Mouse (Mus musculus) layer of hippocampus, adult 9-10 months (tissue): ENCODE data around the gene Nlgn3.
"Not testable (repeated sequence)": the region's sequence is repeated elsewhere in the genome, so short reads cannot be mapped to it uniquely, and the experiment has no call there.

Experiments used
- DNase-seq: peaks from one replicate; pipeline ENCODE4 v3.0.0; 2022; ENCODE audit warnings: low spot score

The Nlgn3 gene

DNA sequence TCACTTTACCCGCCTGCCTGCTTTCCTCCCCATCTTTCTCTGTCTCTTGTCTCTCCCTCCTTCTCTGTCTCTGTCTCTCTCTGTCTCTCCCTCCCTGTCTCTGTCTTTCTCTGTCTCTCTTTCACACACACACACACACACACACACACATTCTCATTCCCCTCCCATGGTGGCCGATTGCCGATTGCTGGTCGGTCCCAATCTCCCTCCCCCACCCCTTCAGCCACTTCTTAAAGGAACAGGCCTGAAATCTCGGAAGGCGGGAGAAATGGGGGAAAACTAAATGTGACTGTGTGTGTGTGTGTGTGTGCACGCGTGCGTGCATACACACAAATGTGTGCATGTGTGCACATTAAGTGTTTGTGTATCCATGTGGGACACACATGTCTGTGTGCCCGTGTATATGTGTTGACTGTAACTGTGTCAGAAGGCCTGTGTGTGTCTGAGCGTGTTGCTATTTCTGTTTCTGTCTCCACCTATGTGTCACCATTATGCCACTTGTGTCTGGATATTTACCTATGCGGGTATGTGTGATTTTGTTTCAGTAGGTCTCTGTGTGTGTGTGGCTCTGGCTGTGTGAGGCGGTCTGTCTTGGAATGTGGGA is 1.6 kb downstream of the Nlgn3 start:
- DNase-seq, result no peak

DNA sequence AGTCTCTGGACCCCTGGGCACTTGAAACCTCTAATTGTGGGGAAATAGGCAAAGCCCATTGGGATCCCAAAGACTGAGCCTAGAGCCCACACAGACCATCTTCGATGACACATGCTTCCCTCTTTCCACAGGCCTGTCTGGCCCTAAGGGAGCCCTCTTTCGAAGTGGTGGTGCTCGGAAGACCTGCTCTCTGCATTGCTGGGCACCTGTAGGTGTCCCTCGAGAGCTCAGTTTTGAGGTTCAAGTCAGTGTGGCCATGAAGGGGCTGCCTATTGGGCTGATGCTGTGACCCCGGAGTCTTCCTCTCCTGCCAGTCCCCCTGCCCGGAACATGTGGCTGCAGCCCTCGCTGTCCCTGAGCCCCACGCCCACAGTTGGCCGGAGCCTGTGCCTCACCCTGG is 2.7 kb downstream of the Nlgn3 start:
- no peak for DNase-seq

DNA sequence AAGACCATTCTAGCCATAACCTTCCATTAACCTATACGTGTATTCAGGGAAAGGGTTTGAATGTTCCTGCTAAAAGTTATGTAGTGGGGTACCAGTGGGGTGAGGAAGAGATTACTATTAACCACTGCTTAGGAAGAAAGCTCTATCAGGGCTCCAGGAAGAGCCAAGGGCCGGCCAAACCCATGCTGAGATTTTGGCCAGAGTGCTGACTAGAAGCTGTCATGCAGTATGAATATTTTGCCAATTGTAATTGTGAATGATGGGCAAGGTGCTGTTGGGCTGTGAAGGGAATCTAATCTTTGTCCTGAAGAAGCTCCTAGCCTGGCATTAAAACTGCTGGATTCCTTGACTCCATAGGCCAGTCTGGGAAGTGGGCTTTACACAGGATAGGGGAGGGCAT is 5.7 kb downstream of the Nlgn3 start:
- DNase-seq, result no peak

DNA sequence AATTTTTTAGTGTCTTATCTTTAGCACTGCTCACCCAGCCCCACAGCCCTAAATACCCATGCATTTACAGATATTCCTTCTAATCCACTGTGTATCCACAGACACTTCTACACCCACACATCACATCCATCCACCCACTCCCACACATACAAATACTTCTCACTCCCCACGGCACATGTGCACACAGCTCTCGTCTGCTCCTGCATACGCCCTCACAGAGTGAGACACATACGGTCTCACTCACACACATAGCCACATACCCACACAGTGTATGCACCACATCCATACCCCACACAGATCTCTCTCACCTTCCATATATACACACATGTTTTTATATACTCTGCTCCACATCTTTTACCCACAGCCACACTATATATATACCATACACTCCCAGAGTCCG is 10.3 kb downstream of the Nlgn3 start:
- no peak for DNase-seq

DNA sequence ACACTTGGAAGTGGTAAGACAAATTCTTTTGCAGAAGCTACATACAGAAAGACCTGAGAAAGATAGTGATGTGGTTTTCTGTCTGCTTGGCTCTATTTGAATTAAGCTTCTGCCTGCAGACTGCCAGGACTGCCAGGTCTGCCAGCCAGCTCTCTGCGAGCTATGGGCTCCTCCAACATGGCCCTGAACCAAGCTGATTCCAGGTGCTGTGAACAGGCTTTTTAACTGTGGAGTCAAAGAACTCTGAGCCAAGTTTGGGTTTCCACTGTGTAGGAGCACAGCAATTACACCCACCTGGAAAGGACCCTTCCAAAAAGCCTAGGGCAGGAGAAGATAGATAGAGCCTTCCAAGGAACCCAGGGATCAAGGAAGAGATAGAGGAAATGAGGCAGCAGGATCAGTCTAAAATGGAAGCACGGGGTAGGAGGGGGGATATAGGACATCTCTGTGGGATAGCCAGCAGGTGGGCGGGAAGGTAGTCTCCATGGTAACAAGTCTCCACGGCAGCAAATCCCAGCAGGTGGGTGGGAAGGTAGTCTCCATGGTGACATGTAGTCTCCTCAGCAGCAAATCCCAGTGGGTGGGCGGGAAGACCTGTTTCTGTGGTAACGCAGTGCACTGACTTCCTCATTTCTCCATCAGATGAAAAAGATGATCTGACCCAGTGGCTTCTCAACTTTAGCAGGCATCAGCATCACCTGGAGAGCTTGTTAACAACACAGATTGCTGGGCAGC is 14.8 kb downstream of the Nlgn3 start:
- peak; percentile 74 for DNase-seq

DNA sequence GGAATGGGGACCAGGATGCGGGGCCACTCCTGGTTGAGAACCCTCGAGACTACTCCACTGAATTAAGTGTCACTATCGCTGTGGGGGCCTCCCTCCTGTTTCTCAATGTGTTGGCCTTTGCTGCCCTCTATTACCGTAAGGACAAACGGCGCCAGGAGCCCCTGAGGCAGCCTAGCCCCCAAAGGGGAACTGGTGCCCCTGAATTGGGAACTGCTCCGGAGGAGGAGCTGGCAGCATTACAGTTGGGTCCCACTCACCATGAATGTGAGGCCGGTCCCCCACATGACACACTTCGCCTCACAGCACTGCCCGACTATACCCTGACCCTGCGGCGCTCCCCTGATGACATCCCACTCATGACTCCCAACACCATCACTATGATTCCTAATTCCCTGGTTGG is 20.8 kb downstream of the Nlgn3 start:
- no peak for DNase-seq

DNA sequence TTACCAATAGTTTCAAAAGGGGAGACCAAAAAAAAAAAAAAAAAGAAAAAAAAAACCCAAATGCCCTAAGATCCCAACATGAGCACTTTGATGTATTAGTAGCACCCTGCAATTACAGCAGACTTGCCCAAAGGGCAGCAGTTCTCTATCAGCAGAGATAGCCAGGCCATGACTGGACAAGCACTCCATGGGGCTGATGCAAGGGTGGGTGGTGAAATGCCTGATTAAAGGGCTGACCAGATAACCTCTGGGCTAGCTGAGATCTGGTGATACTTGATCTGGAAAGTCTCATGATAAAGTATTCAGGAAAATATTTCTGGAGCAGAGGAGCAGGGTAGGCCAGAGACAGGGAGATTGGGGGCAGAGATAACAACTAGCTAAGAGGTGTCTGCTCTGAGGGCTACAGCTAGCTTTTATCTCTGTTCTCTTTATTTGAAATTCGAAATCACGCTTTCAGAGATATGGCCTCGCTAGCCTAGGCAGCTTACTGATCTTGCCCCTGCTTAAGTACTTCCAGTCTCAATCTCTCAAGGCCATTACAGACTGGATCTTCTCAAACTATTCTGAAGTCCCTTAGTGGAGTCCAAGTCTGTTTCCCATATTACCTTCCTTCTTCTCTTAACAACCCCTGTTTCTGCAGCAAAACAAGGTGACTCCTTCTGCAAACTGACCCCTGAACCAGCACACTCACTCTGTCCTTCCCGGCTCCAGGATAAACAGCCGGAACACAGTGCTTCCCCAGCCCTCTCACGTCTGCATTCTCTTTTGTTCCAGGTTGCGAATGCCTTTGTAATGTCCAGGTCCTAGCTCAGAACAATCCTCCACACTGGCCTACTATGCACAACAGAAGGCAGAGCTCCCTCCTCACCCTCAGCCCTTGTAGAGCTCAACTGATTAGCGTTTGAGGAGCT is 27.3 kb downstream of the Nlgn3 start:
- DNase-seq, result no peak

DNA sequence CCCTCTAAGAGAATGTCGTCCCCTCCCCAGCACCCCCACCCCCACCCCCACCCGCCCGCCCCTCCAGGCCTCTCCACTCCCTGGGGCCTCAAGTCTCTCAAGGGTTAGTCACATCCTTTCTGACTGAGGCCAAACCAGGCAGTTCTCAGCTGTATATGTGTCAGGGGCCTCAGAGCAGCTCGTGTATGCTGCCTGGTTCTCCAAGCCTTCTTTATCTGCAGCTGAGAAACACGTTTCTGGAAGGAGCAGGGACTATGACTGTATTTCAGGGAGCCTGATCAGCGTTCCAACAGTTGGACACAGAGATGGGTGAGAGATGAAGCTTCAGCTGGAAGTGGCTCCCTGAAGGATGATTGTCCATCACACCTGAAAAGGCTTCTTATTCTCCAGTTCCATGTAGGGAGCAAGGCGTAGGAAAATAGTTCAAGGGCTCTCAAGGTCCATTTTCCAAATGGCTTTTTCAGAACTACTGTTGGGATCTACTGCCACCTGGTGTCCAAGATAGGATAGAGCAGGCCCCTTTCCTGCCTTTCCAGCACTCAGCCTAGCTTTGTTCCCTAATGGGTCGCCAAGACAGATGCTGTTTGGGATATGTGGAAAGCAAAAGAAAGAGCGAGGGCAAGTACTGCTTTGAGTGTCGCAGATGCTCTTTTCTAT is 30.5 kb downstream of the Nlgn3 start:
- DNase-seq, result peak; percentile 65

DNA sequence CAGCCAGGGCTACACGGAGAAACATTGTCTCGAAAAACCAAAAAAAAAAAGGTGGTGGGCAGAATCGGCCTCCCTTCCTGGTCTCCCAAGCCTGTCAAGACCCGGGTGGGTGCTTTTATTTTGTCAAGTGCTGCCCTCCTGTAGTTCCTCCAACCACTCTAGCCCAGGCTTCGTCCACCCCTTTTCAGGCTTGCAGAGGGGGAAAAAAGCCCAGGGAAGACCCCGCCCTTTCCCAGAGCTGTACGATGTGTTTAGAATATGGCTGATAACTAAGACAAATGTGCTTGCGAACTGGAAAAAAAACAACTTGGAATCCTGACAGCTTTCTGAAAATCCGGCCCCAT is 33.0 kb downstream of the Nlgn3 start:
- no peak for DNase-seq

DNA sequence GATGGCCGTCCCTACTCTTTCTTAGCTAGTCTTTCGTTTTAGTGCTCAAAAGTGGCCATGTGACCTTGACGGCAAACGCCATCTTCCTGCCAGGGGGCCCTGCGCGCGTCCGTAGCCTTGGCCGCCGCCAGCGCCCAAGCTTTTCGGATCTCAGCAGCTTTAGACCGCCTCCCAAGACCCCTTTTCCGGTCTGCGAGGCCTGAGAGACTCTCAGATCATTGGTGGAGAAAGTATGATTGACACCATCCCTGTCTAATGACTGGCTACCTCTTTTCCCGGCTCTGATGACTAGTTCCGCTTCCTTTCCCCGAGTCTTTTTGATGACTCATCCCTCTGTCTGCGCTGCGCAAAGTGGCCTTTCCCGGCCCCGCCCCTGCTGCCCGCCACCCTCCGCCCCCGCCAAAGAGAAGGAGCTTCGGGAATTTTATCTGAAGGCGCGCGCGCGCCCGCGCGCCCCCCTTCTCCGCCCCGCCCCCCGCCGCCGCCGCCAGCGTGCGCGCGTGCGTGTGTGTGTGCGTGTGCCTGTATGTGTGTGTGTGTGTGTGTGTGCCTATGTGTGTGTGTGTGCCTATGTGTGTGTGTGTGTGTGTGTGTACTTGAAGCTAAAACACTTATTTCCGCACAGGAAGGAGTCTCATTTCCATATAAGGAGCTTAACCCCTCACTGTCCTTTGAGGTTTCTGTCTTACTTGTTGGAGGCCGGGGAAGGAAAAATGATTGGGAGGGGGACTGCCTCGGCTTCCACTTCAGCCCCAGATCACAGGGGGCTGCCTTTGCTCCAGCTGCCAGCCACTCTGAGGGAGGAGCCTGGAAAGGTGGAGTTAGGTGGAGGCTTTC is 33.6 kb downstream of the Nlgn3 start:
- DNase-seq, result peak; percentile 85

DNA sequence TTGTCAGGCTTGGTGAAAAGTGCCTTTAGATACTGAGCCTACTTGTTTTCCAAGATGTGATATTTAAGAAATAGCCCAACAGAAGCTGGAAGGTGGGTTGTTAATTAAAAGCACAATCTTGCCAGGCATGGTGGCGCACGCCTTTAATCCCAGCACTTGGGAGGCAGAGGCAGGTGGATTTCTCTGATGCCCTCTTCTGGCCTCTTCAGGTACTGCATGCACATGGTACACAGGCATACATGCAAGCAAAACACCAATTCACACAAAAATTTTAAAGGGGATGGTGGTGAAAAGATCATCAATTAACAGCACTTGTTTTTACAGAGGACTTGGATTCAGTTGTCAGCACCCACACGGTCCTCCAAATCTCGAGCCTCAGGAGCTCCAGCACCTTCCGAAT is 35.6 kb downstream of the Nlgn3 start:
- DNase-seq, result no peak

DNA sequence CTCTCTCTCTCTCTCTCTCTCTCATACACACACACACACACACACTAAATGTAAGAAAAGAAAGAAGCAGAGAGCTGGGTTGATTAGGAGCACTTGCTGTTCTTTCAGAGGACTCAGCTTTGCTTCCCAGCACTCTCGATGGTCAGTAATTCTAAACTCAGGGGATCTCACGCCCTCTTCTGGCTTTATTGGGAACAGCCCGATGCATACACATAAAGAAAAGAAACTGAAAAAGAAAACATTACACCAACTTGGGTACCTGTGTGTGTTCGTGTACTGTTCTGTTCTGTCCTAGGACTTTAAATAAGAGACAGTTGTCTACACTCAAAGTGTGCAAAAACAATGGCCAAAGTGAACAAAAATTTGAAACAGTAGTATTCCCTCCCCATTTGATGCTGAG is 39.7 kb downstream of the Nlgn3 start:
- no peak for DNase-seq

DNA sequence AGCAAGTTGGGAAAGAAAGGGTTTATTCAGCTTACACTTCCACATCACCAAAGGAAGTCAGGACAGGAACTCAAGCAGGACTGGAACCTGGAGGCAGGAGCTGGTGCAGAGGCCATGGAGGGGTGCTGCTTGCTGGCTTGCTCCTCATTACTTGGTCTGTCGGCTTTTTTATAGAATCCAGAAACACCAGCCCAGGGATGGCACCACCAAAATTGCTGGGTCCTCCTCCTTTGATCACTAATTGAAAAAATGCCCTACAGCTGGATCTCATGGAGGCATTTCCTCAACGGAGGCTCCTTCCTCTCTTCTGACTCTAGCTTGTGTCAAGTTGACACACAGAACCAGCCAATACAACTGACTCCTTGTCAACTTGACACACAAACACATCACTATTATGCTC is 43.9 kb downstream of the Nlgn3 start:
- not testable (repeated sequence) for DNase-seq

DNA sequence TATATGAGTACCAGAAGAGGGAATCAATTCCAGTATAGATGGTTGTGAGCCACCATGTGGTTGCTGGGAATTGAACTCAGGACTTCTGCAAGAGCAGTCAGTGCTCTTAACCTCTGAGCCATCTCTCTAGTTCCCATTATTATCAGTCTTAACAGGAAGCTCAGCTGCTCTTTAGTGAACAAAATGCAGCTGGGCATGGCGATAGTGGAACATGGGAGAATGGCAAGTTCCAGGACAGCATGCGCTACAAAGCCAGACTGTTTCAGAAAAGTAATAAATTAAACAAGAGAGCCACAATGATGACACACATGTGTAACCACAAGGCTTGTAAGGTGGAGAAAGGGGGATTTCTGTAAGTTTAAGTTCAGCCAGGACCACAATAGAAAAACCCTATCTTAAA is 46.5 kb downstream of the Nlgn3 start:
- DNase-seq, result no peak

DNA sequence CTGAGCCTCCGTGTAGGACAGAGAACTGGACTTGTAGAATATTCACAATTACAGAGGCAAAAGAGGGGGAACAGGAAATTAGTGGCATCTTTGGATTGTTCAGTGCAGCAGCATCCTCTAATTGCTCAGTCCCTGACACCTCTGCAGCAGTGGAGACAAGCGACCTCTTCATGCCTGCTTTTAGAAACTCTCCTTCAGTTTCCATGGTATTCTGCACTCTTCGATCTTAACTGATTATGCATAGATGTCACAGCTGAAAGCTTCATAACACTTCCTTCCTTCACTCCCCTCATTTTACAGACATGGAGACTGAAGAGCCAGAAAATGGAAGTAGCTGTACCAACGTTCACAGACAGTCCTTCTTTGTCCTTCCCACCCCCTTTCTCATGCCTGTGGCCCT is 47.5 kb downstream of the Nlgn3 start:
- no peak for DNase-seq

DNA sequence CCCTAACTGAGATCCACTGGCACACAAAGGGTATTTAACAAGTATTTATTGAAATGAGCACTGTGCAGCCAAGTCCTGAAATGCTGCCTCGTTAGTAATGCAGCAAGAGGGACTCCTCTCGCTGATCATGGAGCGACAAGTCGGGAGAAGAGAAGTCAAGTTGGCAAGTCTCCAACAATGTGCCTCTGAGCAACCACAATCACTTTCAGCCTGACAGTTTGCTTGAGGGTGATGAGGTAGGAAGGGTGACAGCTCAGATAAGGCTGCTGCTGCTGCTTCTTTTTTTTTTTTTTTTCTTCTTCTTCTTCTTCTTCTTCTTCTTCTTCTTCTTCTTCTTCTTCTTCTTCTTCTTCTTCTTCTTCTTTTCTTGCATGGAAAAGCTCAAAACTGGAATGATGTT is 52.2 kb downstream of the Nlgn3 start:
- DNase-seq, result no peak

DNA sequence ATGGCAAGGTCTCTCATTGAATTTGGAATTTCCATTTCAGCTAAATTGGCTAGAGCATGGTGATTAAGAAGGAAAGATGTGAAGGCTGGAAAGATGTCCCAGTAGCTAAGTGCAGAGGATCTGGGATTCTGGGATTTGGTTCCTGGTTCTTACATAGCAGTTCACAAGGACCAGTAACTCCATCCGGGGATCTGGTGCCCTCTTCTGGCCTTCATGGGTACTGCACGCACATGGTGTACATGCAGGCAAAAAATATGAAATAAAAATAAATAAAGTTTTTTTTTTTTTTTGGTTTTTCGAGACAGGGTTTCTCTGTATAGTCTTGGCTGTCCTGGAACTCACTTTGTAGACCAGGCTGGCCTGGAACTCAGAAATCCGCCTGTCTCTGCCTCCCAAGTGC is 59.9 kb downstream of the Nlgn3 start:
- not testable (repeated sequence) for DNase-seq

DNA sequence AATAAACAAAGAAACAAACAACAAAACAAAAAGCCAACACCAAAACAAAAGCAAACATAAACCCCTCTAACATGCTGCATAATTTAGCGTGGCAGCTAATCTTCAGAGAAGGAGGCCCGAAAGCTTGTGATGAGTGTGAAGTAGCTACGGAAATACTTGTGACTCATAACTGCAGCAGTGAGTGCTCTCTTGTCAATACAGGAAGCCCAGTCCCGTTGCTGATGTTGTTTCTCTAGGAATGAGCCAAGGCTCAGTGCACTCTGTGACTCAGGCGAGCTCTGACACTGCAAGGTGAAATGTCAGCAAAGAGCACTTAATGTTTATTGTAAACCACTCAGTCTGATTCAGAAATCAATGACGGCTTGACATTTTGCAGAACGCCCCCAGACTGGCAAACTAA is 70.0 kb downstream of the Nlgn3 start:
- DNase-seq, result no peak

DNA sequence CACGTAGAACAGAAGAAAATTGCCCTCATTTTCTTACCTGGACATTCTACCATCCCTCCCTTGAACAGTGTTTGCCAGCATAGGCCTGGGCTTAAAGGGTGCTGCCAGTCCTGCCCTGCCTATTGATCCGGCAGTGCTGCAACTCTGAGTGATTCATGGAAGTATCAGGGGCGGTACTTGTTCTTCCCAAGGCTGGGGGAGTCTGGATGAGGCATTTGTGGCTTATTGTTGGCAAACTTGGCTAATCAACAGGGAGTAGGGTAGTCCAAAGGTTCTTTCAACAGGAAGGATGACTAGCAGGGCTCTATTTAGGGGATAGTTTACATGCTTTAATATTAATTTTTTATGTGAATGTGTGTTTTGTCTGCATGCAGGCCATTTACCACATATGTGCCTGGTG is 71.6 kb downstream of the Nlgn3 start:
- DNase-seq, result no peak

DNA sequence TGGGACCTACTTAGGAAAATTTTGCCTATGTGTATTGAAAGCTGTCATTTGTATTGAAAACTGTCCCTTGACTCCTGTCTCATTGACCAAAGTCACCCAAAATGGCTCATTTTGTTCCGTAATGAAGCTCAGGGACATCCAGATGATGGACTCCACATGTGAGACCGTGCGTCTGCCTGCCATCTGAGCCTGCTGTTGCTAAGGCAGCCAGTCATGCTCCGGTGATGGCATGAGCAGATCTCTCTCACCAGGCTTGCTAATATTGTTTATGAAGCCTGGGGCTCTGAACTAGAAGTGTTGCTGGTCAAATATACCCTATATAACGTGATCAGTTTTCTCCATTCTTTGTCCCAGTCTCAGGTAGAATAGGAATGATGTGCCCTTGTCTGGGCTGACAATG is 74.0 kb downstream of the Nlgn3 start:
- DNase-seq, result no peak
